Mouse (Mus musculus) testis, adult 2 months (tissue): ENCODE measurements around the gene Itprid2.

Experiments
- CTCF ChIP-seq: fragments of 200-500 bp; IDR thresholded peaks from 2 replicates; pipeline ENCODE4 v1.5.1; 2012; ENCODE audit warnings: low read depth, mild to moderate bottlenecking, inconsistent platforms, low read length, moderate library complexity; ENCODE audit not compliant: control insufficient read depth, insufficient read depth, insufficient replicate concordance
- POLR2A ChIP-seq: fragments of 200-500 bp; IDR thresholded peaks from 2 replicates; pipeline ENCODE4 v1.6.1; 2012; ENCODE audit warnings: low read depth, mild to moderate bottlenecking, inconsistent platforms, low read length, moderate library complexity; ENCODE audit not compliant: control insufficient read depth

DNA sequence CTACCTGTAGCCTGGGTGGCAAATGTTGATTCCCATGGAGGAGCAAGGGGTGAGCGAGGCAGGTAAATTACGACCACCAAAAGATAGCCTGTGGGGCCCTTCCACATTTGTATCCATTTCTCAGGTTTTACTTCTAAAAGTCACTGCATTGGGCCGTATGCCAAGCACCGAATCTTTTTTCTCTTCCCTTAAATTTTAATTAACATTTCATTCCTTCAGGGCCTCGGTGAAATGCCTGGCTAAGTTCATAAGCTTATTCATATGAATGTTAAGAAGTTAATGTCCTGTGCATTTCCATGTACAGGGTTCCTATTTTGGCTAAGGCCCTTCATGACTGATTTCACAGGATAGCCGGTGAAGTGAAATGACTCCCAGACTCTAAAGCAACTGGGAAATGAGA is 32.8 kb upstream of the Itprid2 start:
- no peak for TF ChIP-seq POLR2A
- TF ChIP-seq CTCF = no peak
